Mouse (Mus musculus) limb, embryonic 11.5 days (tissue): ENCODE data around the gene Syt13. TPM values are rescaled to one million over a fixed set of nuclear protein-coding genes. Genes with fewer than 3 reads are reported as not detected.

Source experiments
- ATAC-seq: fragments of 200-750 bp; cut with Nextera tagmentation; 2 replicates; pipeline ENCODE4 v1.8.0; 2017; ENCODE audit warnings: low read depth; ENCODE audit not compliant: insufficient number of reproducible peaks, low FRiP score, low TSS enrichment
- DNase-seq: peaks from one replicate; pipeline ENCODE4 v3.0.0-alpha.2; 2015; ENCODE audit warnings: low spot score
- H3K27ac ChIP-seq: fragments of 300-500 bp; sonication (generic); replicated peaks from 2 replicates; pipeline ENCODE4 v1.5.1; 2014; ENCODE audit warnings: low read depth, mild to moderate bottlenecking, low read length
- H3K27me3 ChIP-seq: fragments of 300-500 bp; sonication (generic); 2 replicates; pipeline ENCODE4 v1.6.1; 2014; ENCODE audit warnings: mild to moderate bottlenecking, low read length, mixed read lengths; ENCODE audit not compliant: control insufficient read depth, insufficient read depth
- H3K36me3 ChIP-seq: fragments of 300-500 bp; sonication (generic); 2 replicates; pipeline ENCODE4 v1.6.1; 2014; ENCODE audit warnings: mild to moderate bottlenecking, low read length, moderate library complexity, mixed read lengths; ENCODE audit not compliant: control insufficient read depth, insufficient read depth
- H3K4me1 ChIP-seq: fragments of 300-500 bp; sonication (generic); 2 replicates; pipeline ENCODE4 v1.6.1; 2014; ENCODE audit warnings: low read length, mixed read lengths; ENCODE audit not compliant: control insufficient read depth, insufficient read depth
- H3K4me2 ChIP-seq: fragments of 300-500 bp; sonication (generic); 2 replicates; pipeline ENCODE4 v1.6.1; 2014; ENCODE audit warnings: low read depth, mild to moderate bottlenecking, moderate library complexity; ENCODE audit not compliant: severe bottlenecking
- H3K4me3 ChIP-seq: fragments of 300-500 bp; sonication (generic); 2 replicates; pipeline ENCODE4 v1.5.1; 2014; ENCODE audit warnings: low read depth, low read length
- H3K9ac ChIP-seq: fragments of 300-500 bp; sonication (generic); 2 replicates; pipeline ENCODE4 v1.6.1; 2014; ENCODE audit warnings: mild to moderate bottlenecking, low read length
- H3K9me3 ChIP-seq: fragments of 300-500 bp; sonication (generic); 2 replicates; pipeline ENCODE4 v1.6.1; 2016; ENCODE audit warnings: low read length; ENCODE audit not compliant: control insufficient read depth
- WGBS: fragments of 180-500 bp; shearing (Covaris S2); extraction: QIAGEN DNeasy Blood & Tissue Kit; methylation state at CpG from one replicate; pipeline ENCODE4 v1.1.7; 2014; 5-methylcytosine and 5-hydroxymethylcytosine counted together
- polyA plus RNA-seq: library from polyadenylated mRNA; unstranded; fragments of >200 nt; fragmentation: Nextera tagmentation; extraction: Ambion mirVana; gene quantifications from 2 replicates; pipeline ENCODE4 v1.2.1, GENCODE M21; 2014

Gene Syt13
- polyA plus RNA-seq, 1 experiment from 2014 or later, result 5.4 TPM

DNA sequence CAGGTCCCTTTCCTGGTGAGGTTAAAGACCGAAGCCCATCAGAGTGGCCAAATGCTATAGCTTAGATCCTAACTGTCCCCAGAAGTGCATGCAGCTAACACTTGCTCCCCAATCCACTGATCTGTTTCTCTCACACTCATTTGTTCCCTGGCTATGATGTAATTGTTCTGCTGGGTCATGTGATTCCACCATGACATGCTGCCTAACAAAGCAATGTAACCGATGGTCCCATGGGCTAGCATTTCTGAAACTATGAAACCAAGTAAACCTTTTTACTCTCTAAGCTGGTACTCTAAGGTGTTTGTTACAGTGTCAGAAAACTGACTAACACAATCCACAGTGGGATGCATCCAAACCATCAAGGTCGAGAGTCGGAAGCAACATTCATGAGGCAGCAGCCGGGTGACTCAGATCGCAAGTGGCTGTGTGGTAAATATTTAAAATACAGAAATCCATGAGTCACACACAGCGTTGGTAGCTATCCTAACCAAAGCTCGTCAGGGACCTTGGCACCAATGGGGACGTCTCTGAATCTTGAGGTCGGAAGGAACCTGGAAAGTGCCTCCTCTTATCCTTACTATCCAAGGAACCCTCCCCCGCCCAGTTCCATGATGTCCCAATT lies 30.3 kb downstream of the Syt13 start:
- H3K4me2 ChIP-seq, result no peak overlapping the region
- WGBS, result 93% methylated on average over 11 of the region's 11 CpGs
- no peaks in the 10 kb centered on the region for H3K27me3 ChIP-seq
- H3K27ac ChIP-seq, result no peak overlapping the region
- DNase-seq, result no peak
- peaks cover 14% of the 10 kb centered on the region for H3K4me1 ChIP-seq
- no peak overlapping the region for H3K4me3 ChIP-seq
- no peaks in the 10 kb centered on the region for H3K36me3 ChIP-seq
- ATAC-seq, result no peak
- H3K9ac ChIP-seq, result no peak overlapping the region
- no peaks in the 10 kb centered on the region for H3K9me3 ChIP-seq

DNA sequence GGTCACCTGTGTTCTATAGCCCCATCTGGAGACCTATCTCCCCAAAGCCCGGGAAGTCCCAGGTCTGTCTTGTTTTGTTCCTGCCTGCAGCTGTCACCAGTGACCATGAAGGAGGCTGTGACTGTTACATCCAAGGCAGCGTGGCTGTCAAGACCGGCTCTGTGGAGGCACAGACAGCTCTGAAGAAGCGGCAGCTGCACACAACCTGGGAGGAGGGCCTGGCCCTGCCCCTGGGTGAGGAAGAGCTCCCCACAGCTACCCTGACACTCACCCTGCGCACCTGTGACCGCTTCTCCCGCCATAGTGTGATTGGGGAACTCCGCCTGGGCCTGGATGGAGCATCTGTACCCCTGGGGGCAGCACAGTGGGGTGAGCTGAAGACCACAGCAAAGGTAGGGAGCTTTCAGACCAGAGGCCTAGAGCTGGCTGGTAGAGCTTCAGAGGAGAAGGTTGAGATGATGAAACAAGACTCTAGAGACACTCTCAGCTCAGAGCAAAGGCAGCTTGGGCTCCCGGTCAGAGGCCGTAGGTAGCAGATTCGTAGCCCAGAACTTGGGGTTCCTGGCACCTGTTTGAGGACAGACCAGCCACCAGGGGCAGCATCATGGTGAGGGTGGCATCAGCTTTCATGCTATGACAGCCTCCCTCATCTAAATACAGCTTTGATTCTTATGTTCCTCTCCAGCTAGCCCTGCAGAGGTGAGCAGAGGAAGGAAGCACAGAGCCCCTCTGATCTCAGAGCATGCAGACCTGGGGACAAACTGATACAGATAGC lies 31.1 kb downstream of the Syt13 start:
- DNase-seq (no peak), ATAC-seq (no peak)
- H3K27me3 ChIP-seq, result no peaks in the 10 kb centered on the region
- peaks cover 14% of the 10 kb centered on the region for H3K4me1 ChIP-seq
- H3K27ac ChIP-seq, result no peak overlapping the region
- H3K4me2 ChIP-seq, result no peak overlapping the region
- H3K4me3 ChIP-seq, result no peak overlapping the region
- no peaks in the 10 kb centered on the region for H3K36me3 ChIP-seq
- WGBS, result 89% methylated on average over 11 of the region's 11 CpGs
- H3K9me3 ChIP-seq, result no peaks in the 10 kb centered on the region
- H3K9ac ChIP-seq, result no peak overlapping the region

DNA sequence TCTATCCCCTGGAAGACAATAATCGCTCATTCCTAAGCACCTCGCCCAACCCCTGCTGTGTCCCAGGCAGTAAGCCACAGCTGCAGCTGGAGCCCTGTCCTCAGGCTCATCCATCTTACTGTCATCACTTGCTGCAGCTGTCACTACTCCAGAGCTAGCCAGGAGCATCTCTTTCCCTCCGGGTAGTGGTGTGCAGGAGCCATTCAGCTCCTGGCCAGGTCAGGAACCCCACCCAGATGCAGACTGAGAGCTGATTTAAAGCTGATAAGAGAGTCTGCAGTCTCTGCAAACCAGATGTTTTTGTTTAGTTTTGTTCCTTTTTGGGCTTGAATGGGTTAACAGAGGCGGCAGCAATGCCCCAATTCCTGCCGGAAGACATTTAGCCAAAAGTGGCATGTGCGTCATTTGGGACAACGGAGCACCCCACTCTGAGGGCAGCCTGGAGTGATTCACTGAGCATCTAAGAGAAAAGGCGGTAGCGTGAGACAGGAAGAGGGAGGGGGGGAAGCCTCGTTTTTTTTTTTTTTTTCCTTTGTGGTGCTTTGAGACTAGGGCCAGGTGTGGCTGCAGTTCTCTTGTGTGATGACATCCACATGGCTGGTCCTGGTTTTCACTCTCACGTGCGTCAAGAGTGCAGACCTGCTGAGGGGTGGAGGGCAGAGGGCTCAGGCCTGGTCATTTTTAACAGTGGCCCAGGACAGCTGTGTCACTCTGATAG lies 33.2 kb downstream of the Syt13 start:
- Histone ChIP-seq H3K27me3 (no peaks in the 10 kb centered on the region), H3K9ac (0 out of 2 replicates have a peak overlapping the region, but pooled peaks have one; percentile 7), H3K9me3 (no peaks in the 10 kb centered on the region), H3K4me2 (no peak overlapping the region), H3K4me3 (no peak overlapping the region), H3K4me1 (peaks cover 14% of the 10 kb centered on the region), H3K36me3 (no peaks in the 10 kb centered on the region), H3K27ac (no peak overlapping the region)
- peak; percentile 66 for DNase-seq
- peak; percentile 53; the same call in 1 of the 2 replicates for ATAC-seq
- 2% methylated on average over 12 of the region's 12 CpGs for WGBS

DNA sequence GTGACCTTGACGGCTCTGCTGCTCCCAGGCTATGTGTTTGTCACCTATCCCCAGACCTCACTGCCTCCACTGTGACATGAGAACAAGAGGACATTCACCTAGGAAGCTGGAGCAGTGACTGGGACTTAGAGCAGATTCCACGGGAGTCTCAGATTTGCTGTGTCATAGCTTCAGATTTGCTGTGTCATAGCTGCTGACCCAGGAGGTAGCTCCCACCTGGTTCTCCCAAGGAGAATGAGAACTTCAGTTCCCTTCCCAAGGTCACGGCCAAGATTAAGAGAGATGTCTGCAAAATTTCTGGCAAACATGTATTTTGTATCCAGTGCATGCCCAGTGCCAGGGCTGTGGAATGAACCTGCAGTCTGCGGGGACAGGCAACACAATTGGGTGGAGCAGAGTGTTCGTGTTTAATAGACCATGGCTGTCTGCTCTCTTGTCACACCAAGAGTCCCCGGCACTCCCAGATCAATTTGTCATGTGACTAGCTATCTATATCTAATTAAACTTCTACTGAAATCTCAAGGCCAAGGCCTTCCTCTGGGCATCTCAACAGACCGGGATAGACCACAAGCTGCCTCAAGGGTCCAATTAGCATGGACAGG lies 33.9 kb downstream of the Syt13 start:
- Histone ChIP-seq H3K27me3 (no peaks in the 10 kb centered on the region), H3K4me1 (peaks cover 14% of the 10 kb centered on the region), H3K27ac (no peak overlapping the region), H3K4me3 (no peak overlapping the region), H3K9me3 (no peaks in the 10 kb centered on the region), H3K36me3 (no peaks in the 10 kb centered on the region), H3K4me2 (no peak overlapping the region), H3K9ac (0 out of 2 replicates have a peak overlapping the region, but pooled peaks have one; percentile 7)
- DNase-seq, result no peak
- WGBS, result 44% methylated on average over 7 of the region's 7 CpGs
- ATAC-seq, result no peak

- 36% methylated on average over 1 of the region's 1 CpGs for WGBS
- Histone ChIP-seq H3K36me3 (no peaks in the 10 kb centered on the region), H3K27me3 (no peaks in the 10 kb centered on the region), H3K4me1 (peaks cover 14% of the 10 kb centered on the region), H3K9me3 (no peaks in the 10 kb centered on the region), H3K4me3 (no peak overlapping the region), H3K27ac (no peak overlapping the region), H3K9ac (no peak overlapping the region), H3K4me2 (no peak overlapping the region)
- ATAC-seq (no peak), DNase-seq (no peak)
Measured at GRCm38 (mm10) chr2:92949518-92949917, 34.6 kb downstream of the Syt13 start.

- 93% methylated on average over 17 of the region's 17 CpGs for WGBS
- no peak overlapping the region for H3K4me3 ChIP-seq
- H3K27ac ChIP-seq, result no peak overlapping the region
- DNase-seq (no peak), ATAC-seq (no peak)
- H3K36me3 ChIP-seq, result no peaks in the 10 kb centered on the region
- no peaks in the 10 kb centered on the region for H3K9me3 ChIP-seq
- H3K4me2 ChIP-seq, result no peak overlapping the region
- peaks cover 4% of the 10 kb centered on the region for H3K4me1 ChIP-seq
- no peak overlapping the region for H3K9ac ChIP-seq
- no peaks in the 10 kb centered on the region for H3K27me3 ChIP-seq
Measured at GRCm38 (mm10) chr2:92953450-92953849, 38.6 kb downstream of the Syt13 start.

DNA sequence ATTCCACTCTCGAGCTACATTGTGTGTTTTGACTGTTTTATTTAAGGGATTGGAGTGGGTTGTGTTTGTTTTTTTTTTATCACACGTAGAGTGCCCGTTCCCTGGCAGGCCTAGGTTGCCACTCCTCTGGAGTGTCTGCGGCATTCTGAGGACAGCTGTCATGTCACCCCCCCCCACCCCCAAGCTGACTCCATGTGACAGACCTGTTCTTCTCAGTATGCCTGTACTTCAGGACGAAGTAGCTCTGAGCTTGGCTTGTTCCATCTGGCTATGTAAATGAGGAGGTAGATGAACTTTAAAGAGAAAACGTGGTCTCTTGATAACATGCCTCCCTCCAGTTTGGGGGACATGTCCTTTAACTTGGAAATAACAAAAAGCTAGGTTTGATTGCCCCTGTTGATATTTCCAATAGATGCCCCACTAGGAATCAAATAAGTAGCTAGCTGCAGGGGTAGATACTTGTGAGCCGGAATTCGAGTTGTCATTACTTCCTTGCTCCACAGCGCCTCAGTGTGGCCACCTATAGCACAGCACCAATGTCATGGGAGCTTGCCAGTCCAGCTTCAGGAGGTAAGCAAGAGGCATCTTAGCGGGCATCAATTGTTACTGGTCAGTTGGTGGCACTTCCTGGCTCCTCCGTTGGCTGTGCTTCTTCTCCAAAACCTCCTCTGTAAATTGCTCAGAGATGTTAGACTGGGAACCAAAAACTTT lies 39.7 kb downstream of the Syt13 start:
- Histone ChIP-seq H3K9ac (no peak overlapping the region), H3K27me3 (no peaks in the 10 kb centered on the region), H3K9me3 (no peaks in the 10 kb centered on the region), H3K4me2 (no peak overlapping the region), H3K4me1 (no peaks in the 10 kb centered on the region), H3K4me3 (no peak overlapping the region), H3K36me3 (no peaks in the 10 kb centered on the region), H3K27ac (no peak overlapping the region)
- ATAC-seq, result no peak
- WGBS, result 43% methylated on average over 11 of the region's 11 CpGs
- peak; percentile 82 for DNase-seq

- 91% methylated on average over 2 of the region's 2 CpGs for WGBS
- ATAC-seq (no peak), DNase-seq (no peak)
- H3K9me3 ChIP-seq, result no peaks in the 10 kb centered on the region
- no peak overlapping the region for H3K4me2 ChIP-seq
- no peak overlapping the region for H3K9ac ChIP-seq
- no peak overlapping the region for H3K4me3 ChIP-seq
- no peaks in the 10 kb centered on the region for H3K4me1 ChIP-seq
- H3K27ac ChIP-seq, result no peak overlapping the region
- H3K27me3 ChIP-seq, result no peaks in the 10 kb centered on the region
- H3K36me3 ChIP-seq, result no peaks in the 10 kb centered on the region
Measured at GRCm38 (mm10) chr2:92956943-92957342, 42.0 kb downstream of the Syt13 start.
